Mouse (Mus musculus) inflammation-experienced regulatory T-cells, adult 6 months (primary cell): Measurements from ENCODE around the gene Omd. TPM values are rescaled to one million over a fixed set of nuclear protein-coding genes. Genes with fewer than 3 reads are reported as not detected.
"Not testable (repeated sequence)": the region's sequence is repeated elsewhere in the genome, so short reads cannot be mapped to it uniquely, and the experiment has no call there.

Experiments
- ATAC-seq: one replicate; pipeline ENCODE4 v1.8.0; 2017
- polyA plus RNA-seq, 3 experiments: library from polyadenylated mRNA; unstranded; fragments of 100-300 nt; shearing (Covaris generic); gene quantifications; one replicate each; pipeline ENCODE4 v1.2.1; 2017

Gene Omd
- polyA plus RNA-seq = 1 to 10 TPM in 1 of 3 experiments, under 1 TPM in 2; 0.35 to 1.2 (median 0.37) TPM

- ATAC-seq = no peak
These were observed at the start of gene Omd for GRCm38 (mm10) chr13:49581541-49582530. TSS of gene Omd (plus strand) at chr13:49582462.

- ATAC-seq = no peak
These were observed 45.3 kb upstream of the Omd start for GRCm38 (mm10) chr13:49536946-49537345.

GRCm38 (mm10) chr13:49538693-49539092 lies 43.6 kb upstream of the Omd start:
- ATAC-seq = no peak

- ATAC-seq = no peak
These were observed 38.0 kb upstream of the Omd start, which contains the start of gene Aspn for GRCm38 (mm10) chr13:49544279-49544678. TSS of gene Aspn (plus strand) at chr13:49544443.

GRCm38 (mm10) chr13:49545646-49546045 lies 36.6 kb upstream of the Omd start:
- no peak for ATAC-seq

GRCm38 (mm10) chr13:49546517-49546916 lies 35.7 kb upstream of the Omd start:
- ATAC-seq = no peak

- no peak for ATAC-seq
These were observed 34.6 kb upstream of the Omd start for GRCm38 (mm10) chr13:49547563-49548150.

- no peak for ATAC-seq
These were observed 32.6 kb upstream of the Omd start for GRCm38 (mm10) chr13:49549616-49550015.

- no peak for ATAC-seq
These were observed 27.7 kb upstream of the Omd start for GRCm38 (mm10) chr13:49554519-49554918.

GRCm38 (mm10) chr13:49556203-49556602 lies 26.1 kb upstream of the Omd start:
- no peak for ATAC-seq

GRCm38 (mm10) chr13:49556924-49557323 lies 25.3 kb upstream of the Omd start:
- ATAC-seq = peak; percentile 75

- no peak for ATAC-seq
These were observed 23.1 kb upstream of the Omd start for GRCm38 (mm10) chr13:49559185-49559584.

GRCm38 (mm10) chr13:49560886-49561285 lies 21.4 kb upstream of the Omd start:
- ATAC-seq = no peak

- no peak for ATAC-seq
These were observed 17.9 kb upstream of the Omd start for GRCm38 (mm10) chr13:49564347-49564746.

- no peak for ATAC-seq
These were observed 11.9 kb upstream of the Omd start for GRCm38 (mm10) chr13:49570371-49570770.

GRCm38 (mm10) chr13:49571418-49571817 lies 10.8 kb upstream of the Omd start:
- no peak for ATAC-seq

GRCm38 (mm10) chr13:49583859-49584258 lies 1.6 kb downstream of the Omd start:
- ATAC-seq = no peak

GRCm38 (mm10) chr13:49584307-49585005 lies 2.2 kb downstream of the Omd start:
- ATAC-seq = no peak

- ATAC-seq = no peak
These were observed 3.8 kb downstream of the Omd start for GRCm38 (mm10) chr13:49586062-49586461.

GRCm38 (mm10) chr13:49602541-49602940 lies 20.3 kb downstream of the Omd start:
- ATAC-seq = not testable (repeated sequence)

GRCm38 (mm10) chr13:49603603-49604002 lies 21.3 kb downstream of the Omd start:
- ATAC-seq = no peak

GRCm38 (mm10) chr13:49607714-49608113 lies 25.5 kb downstream of the Omd start, which contains the start of gene Ogn:
TSS of gene Ogn (plus strand) at chr13:49608046.
- ATAC-seq = no peak
